Mouse (Mus musculus): Measurements from ENCODE around the gene Dusp3. TPM values are rescaled to one million over a fixed set of nuclear protein-coding genes. Genes with fewer than 3 reads are reported as not detected.

The Dusp3 gene
- polyA plus RNA-seq (2015; fragmentation: Nextera tagmentation; extraction: Ambion mirVana) = 49.9 and 53.5 TPM in 2 replicates

- no peak within 1 kb of the TSS for H3K4me3 ChIP-seq (ENCODE audit: low read depth, low read length)
- WGBS = 58% methylated on average over 3 of the region's 3 CpGs
- H3K4me2 ChIP-seq (replicated peaks; ENCODE audit: low read depth) = 0 out of 2 replicates have a peak within 1 kb of the TSS, but pooled peaks have one; percentile 0
- no peak for TF ChIP-seq CTCF (IDR thresholded peaks at IDR 0.05; ENCODE audit: low read depth)
- no peak within 1 kb of the TSS for H3K9ac ChIP-seq (ENCODE audit: low read depth, low read length)
- H3K4me1 ChIP-seq (replicated peaks; ENCODE audit: control insufficient read depth, insufficient read depth, low read length) = peaks cover 5% of the 10 kb centered on the region; the same call in 1 of the 2 replicates
- peaks cover 8% of the 10 kb centered on the region; the same call in 1 of the 2 replicates for H3K36me3 ChIP-seq (ENCODE audit: control insufficient read depth, insufficient read depth)
- no peak for ATAC-seq
- H3K27ac ChIP-seq (ENCODE audit: low read depth, low read length) = no peak within 1 kb of the TSS
- H3K27me3 ChIP-seq (replicated peaks; ENCODE audit: control insufficient read depth, insufficient read depth, low read length) = no peaks in the 10 kb centered on the region
- no peaks in the 10 kb centered on the region for H3K9me3 ChIP-seq (ENCODE audit: control insufficient read depth)
Measured at GRCm38 (mm10) chr11:101986913-101987312, at the start of gene Dusp3. Dusp3 (minus strand) TSS chr11:101987013.

- no peaks in the 10 kb centered on the region for H3K9me3 ChIP-seq (ENCODE audit: control insufficient read depth)
- H3K27me3 ChIP-seq (replicated peaks; ENCODE audit: control insufficient read depth, insufficient read depth, low read length) = no peaks in the 10 kb centered on the region
- 62% methylated on average over 7 of the region's 7 CpGs for WGBS
- no peak for ATAC-seq
- no peak for TF ChIP-seq CTCF (IDR thresholded peaks at IDR 0.05; ENCODE audit: low read depth)
- no peaks in the 10 kb centered on the region for H3K36me3 ChIP-seq (ENCODE audit: control insufficient read depth, insufficient read depth)
- H3K4me3 ChIP-seq (ENCODE audit: low read depth, low read length) = no peak overlapping the region
- H3K9ac ChIP-seq (ENCODE audit: low read depth, low read length) = no peak overlapping the region
- H3K27ac ChIP-seq (ENCODE audit: low read depth, low read length) = no peak overlapping the region
- H3K4me1 ChIP-seq (replicated peaks; ENCODE audit: control insufficient read depth, insufficient read depth, low read length) = no peaks in the 10 kb centered on the region
- H3K4me2 ChIP-seq (replicated peaks; ENCODE audit: low read depth) = no peak overlapping the region
Measured at GRCm38 (mm10) chr11:102036336-102036735, 49.5 kb upstream of the Dusp3 start.

- 78% methylated on average over 5 of the region's 5 CpGs for WGBS
- no peak overlapping the region for H3K9ac ChIP-seq (ENCODE audit: low read depth, low read length)
- H3K27me3 ChIP-seq (replicated peaks; ENCODE audit: control insufficient read depth, insufficient read depth, low read length) = no peaks in the 10 kb centered on the region
- no peak for ATAC-seq
- H3K27ac ChIP-seq (ENCODE audit: low read depth, low read length) = no peak overlapping the region
- H3K9me3 ChIP-seq (ENCODE audit: control insufficient read depth) = no peaks in the 10 kb centered on the region
- no peaks in the 10 kb centered on the region for H3K36me3 ChIP-seq (ENCODE audit: control insufficient read depth, insufficient read depth)
- H3K4me2 ChIP-seq (replicated peaks; ENCODE audit: low read depth) = no peak overlapping the region
- no peak overlapping the region for H3K4me3 ChIP-seq (ENCODE audit: low read depth, low read length)
- no peaks in the 10 kb centered on the region for H3K4me1 ChIP-seq (replicated peaks; ENCODE audit: control insufficient read depth, insufficient read depth, low read length)
- TF ChIP-seq CTCF (IDR thresholded peaks at IDR 0.05; ENCODE audit: low read depth) = no peak
Measured at GRCm38 (mm10) chr11:102035456-102035960, 48.7 kb upstream of the Dusp3 start.

- no peak overlapping the region for H3K4me3 ChIP-seq (ENCODE audit: low read depth, low read length)
- no peaks in the 10 kb centered on the region for H3K36me3 ChIP-seq (ENCODE audit: control insufficient read depth, insufficient read depth)
- 70% methylated on average over 8 of the region's 8 CpGs for WGBS
- H3K9ac ChIP-seq (ENCODE audit: low read depth, low read length) = no peak overlapping the region
- ATAC-seq = no peak
- no peaks in the 10 kb centered on the region for H3K9me3 ChIP-seq (ENCODE audit: control insufficient read depth)
- H3K27me3 ChIP-seq (replicated peaks; ENCODE audit: control insufficient read depth, insufficient read depth, low read length) = no peaks in the 10 kb centered on the region
- H3K4me1 ChIP-seq (replicated peaks; ENCODE audit: control insufficient read depth, insufficient read depth, low read length) = no peaks in the 10 kb centered on the region
- no peak overlapping the region for H3K27ac ChIP-seq (ENCODE audit: low read depth, low read length)
- TF ChIP-seq CTCF (IDR thresholded peaks at IDR 0.05; ENCODE audit: low read depth) = no peak
- no peak overlapping the region for H3K4me2 ChIP-seq (replicated peaks; ENCODE audit: low read depth)
Measured at GRCm38 (mm10) chr11:102034887-102035286, 48.1 kb upstream of the Dusp3 start.

- Histone ChIP-seq H3K4me1 (replicated peaks; ENCODE audit: control insufficient read depth, insufficient read depth, low read length) (no peaks in the 10 kb centered on the region), H3K4me3 (ENCODE audit: low read depth, low read length) (no peak overlapping the region), H3K4me2 (replicated peaks; ENCODE audit: low read depth) (no peak overlapping the region), H3K36me3 (ENCODE audit: control insufficient read depth, insufficient read depth) (no peaks in the 10 kb centered on the region), H3K9ac (ENCODE audit: low read depth, low read length) (no peak overlapping the region), H3K9me3 (ENCODE audit: control insufficient read depth) (no peaks in the 10 kb centered on the region), H3K27ac (ENCODE audit: low read depth, low read length) (peak overlapping the region; percentile 54; the same call in 1 of the 2 replicates), H3K27me3 (replicated peaks; ENCODE audit: control insufficient read depth, insufficient read depth, low read length) (no peaks in the 10 kb centered on the region)
- no peak for TF ChIP-seq CTCF (IDR thresholded peaks at IDR 0.05; ENCODE audit: low read depth)
- WGBS = 70% methylated on average over 12 of the region's 12 CpGs
- peak; percentile 81 for ATAC-seq
Measured at GRCm38 (mm10) chr11:102033055-102033591, 46.3 kb upstream of the Dusp3 start.

- H3K4me3 ChIP-seq (ENCODE audit: low read depth, low read length) = no peak overlapping the region
- H3K9me3 ChIP-seq (ENCODE audit: control insufficient read depth) = no peaks in the 10 kb centered on the region
- H3K4me2 ChIP-seq (replicated peaks; ENCODE audit: low read depth) = no peak overlapping the region
- 0 out of 2 replicates have a peak, but pooled peaks cover 2% of the 10 kb centered on the region for H3K27me3 ChIP-seq (replicated peaks; ENCODE audit: control insufficient read depth, insufficient read depth, low read length)
- no peaks in the 10 kb centered on the region; the same call in 1 of the 2 replicates for H3K4me1 ChIP-seq (replicated peaks; ENCODE audit: control insufficient read depth, insufficient read depth, low read length)
- H3K27ac ChIP-seq (ENCODE audit: low read depth, low read length) = no peak overlapping the region
- WGBS = 80% methylated on average over 7 of the region's 7 CpGs
- H3K36me3 ChIP-seq (ENCODE audit: control insufficient read depth, insufficient read depth) = no peaks in the 10 kb centered on the region
- H3K9ac ChIP-seq (ENCODE audit: low read depth, low read length) = no peak overlapping the region
- TF ChIP-seq CTCF (IDR thresholded peaks at IDR 0.05; ENCODE audit: low read depth) = no peak
- ATAC-seq = no peak
Measured at GRCm38 (mm10) chr11:102031149-102031548, 44.3 kb upstream of the Dusp3 start.
